Mouse (Mus musculus) adrenal gland, adult 18-20 months (tissue): ENCODE measurements around the gene Gm17124. TPM values are rescaled to one million over a fixed set of nuclear protein-coding genes. Genes with fewer than 3 reads are reported as not detected.
"Not testable (repeated sequence)": the region's sequence is repeated elsewhere in the genome, so short reads cannot be mapped to it uniquely, and the experiment has no call there.

Experiments
- DNase-seq, 2 experiments: peaks; one replicate each; pipeline ENCODE4 v3.0.0; 2021 to 2022; ENCODE audit warnings: low spot score in 2 of 2
- long read RNA-seq, 2 experiments: library from polyadenylated mRNA; stranded (forward); transcript quantifications; one replicate each; pipeline ENCODE4 v2.0.0; 2021
- microRNA-seq, 2 experiments: library from miRNA; unstranded; fragments of <30 nt; microRNA quantifications; one replicate each; pipeline ENCODE4 v1.2.0; 2021; ENCODE audit warnings: borderline number of aligned reads in 2 of 2
- total RNA-seq, 2 experiments: library from RNA; stranded (reverse); gene quantifications; 1 replicate in 1 of 2; 2 replicates in 1 of 2; pipeline ENCODE4 v1.2.3; 2021

Gene Gm17124
- not detected for total RNA-seq
- long read RNA-seq, experiment 1, result 0 reads
- long read RNA-seq, experiment 2, result 0 reads

- not testable (repeated sequence) for DNase-seq
Measured at GRCm38 (mm10) chr14:42599782-42600181, at the start of gene Gm17124. TSS of gene Gm17124 (minus strand) at chr14:42599882.

DNA sequence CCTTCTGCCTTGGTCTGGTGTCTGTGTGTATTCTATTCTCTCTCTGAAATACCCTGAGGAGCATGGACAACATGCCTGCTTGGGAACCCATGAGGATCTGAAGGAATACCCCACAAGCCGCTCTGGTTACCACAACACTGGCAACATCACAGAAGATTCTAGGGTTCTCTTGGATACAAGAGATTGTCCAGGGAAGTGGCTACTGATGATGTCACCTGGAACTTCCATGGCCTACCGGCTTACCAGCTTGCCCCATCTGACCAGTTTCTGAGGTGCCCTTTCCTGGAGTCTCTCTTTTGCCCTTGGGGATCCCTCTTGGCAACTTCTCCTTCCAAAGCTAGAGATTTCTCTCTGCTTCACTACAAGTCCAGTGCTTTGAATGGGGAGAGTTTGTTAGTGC is 42.1 kb upstream of the Gm17124 start, which contains the start of gene Gm3633:
Gene Gm3633 (minus strand): TSS at position 101 of the 400 bp plus-strand sequence.
- not testable (repeated sequence) for DNase-seq

Small RNAs within 50 kb of the gene (microRNA-seq; reads per million reads assigned to microRNA genes)
- 0 reads per million in 2 experiments for gene Gm23620
- 0 reads per million in 2 experiments for gene Gm25228

Other genes starting within 250 kb of the Gm17124 start
- not detected for gene Gm8005, start 160.2 kb downstream of the Gm17124 start, total RNA-seq
- gene Gm8011, start 136.0 kb downstream of the Gm17124 start, total RNA-seq, result not detected
- gene Gm8020, start 97.5 kb downstream of the Gm17124 start, total RNA-seq, result not detected
- not detected for gene Gm8024, start 75.6 kb downstream of the Gm17124 start, total RNA-seq
- not detected for gene Gm3633, start 42.0 kb upstream of the Gm17124 start, total RNA-seq
- gene Gm10378, start 56.1 kb upstream of the Gm17124 start, total RNA-seq, result not detected
- not detected for gene Gm3015, start 168.9 kb upstream of the Gm17124 start, total RNA-seq
- gene Gm10377, start 198.1 kb upstream of the Gm17124 start, total RNA-seq, result not detected